Mouse (Mus musculus) hindbrain, embryonic 15.5 days (tissue): ENCODE measurements around the gene Ypel5. TPM values are rescaled to one million over a fixed set of nuclear protein-coding genes. Genes with fewer than 3 reads are reported as not detected.

ENCODE experiments used
- ATAC-seq: fragments of 200-750 bp; cut with Nextera tagmentation; 2 replicates; pipeline ENCODE4 v1.8.0; 2017; ENCODE audit warnings: low read depth, moderate number of reproducible peaks, moderate TSS enrichment; ENCODE audit not compliant: low FRiP score
- H3K27ac ChIP-seq: fragments of 300-500 bp; sonication (generic); replicated peaks from 2 replicates; pipeline ENCODE4 v1.5.1; 2015; ENCODE audit warnings: mild to moderate bottlenecking, inconsistent platforms
- H3K27me3 ChIP-seq: fragments of 300-500 bp; sonication (generic); 2 replicates; pipeline ENCODE4 v1.6.1; 2015; ENCODE audit warnings: control low read depth, inconsistent platforms
- H3K36me3 ChIP-seq: fragments of 300-500 bp; sonication (generic); 2 replicates; pipeline ENCODE4 v1.6.1; 2015; ENCODE audit warnings: control low read depth, inconsistent platforms
- H3K4me1 ChIP-seq: fragments of 300-500 bp; sonication (generic); replicated peaks from 2 replicates; pipeline ENCODE4 v1.6.1; 2015; ENCODE audit warnings: control low read depth, inconsistent platforms
- H3K4me2 ChIP-seq: fragments of 300-500 bp; sonication (generic); 2 replicates; pipeline ENCODE4 v1.6.1; 2015; ENCODE audit warnings: moderate library complexity, mild to moderate bottlenecking, inconsistent platforms
- H3K4me3 ChIP-seq: fragments of 300-500 bp; sonication (generic); 2 replicates; pipeline ENCODE4 v1.5.1; 2015; ENCODE audit warnings: mild to moderate bottlenecking, inconsistent platforms
- H3K9ac ChIP-seq: fragments of 300-500 bp; sonication (generic); 2 replicates; pipeline ENCODE4 v1.6.1; 2015; ENCODE audit warnings: inconsistent platforms
- H3K9me3 ChIP-seq: fragments of 300-500 bp; sonication (generic); 2 replicates; pipeline ENCODE4 v1.6.1; 2016; ENCODE audit warnings: control low read depth, inconsistent platforms
- WGBS: fragments of 180-500 bp; shearing (Covaris S2); methylation state at CpG from one replicate; pipeline ENCODE4 v1.1.7; 2015; 5-methylcytosine and 5-hydroxymethylcytosine counted together
- polyA plus RNA-seq: library from polyadenylated mRNA; unstranded; fragments of >200 nt; fragmentation: Nextera tagmentation; extraction: Ambion mirVana; gene quantifications from 2 replicates; pipeline ENCODE4 v1.2.1, GENCODE M21; 2015

Gene Ypel5
- polyA plus RNA-seq, 1 experiment from 2014 or later, result 98.3 TPM

DNA sequence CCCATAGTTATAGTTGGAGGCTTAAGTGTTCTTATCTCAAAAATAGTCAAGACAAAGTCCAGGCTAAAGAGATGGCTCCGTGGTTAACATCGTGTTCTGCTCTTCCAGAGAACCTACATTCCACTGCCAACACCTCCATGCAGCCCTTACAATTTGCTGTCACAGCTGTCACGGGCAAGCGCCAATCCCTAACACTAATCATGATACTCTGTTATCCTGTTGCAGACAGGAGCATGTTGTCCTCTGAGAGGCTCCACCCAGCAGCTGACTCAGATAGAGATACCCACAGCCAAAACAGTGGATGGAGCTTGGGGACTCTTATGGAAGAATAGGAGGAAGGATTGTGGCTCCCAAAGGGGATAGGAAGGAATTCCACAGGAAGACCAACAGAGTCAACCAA is 15.8 kb upstream of the Ypel5 start:
- Histone ChIP-seq H3K36me3 (no peaks in the 10 kb centered on the region), H3K27ac (no peak overlapping the region), H3K9ac (no peak overlapping the region), H3K27me3 (no peaks in the 10 kb centered on the region), H3K4me3 (no peak overlapping the region), H3K4me1 (no peaks in the 10 kb centered on the region), H3K4me2 (no peak overlapping the region), H3K9me3 (no peaks in the 10 kb centered on the region)
- ATAC-seq, result no peak
- 65% methylated on average over 4 of the region's 4 CpGs for WGBS

DNA sequence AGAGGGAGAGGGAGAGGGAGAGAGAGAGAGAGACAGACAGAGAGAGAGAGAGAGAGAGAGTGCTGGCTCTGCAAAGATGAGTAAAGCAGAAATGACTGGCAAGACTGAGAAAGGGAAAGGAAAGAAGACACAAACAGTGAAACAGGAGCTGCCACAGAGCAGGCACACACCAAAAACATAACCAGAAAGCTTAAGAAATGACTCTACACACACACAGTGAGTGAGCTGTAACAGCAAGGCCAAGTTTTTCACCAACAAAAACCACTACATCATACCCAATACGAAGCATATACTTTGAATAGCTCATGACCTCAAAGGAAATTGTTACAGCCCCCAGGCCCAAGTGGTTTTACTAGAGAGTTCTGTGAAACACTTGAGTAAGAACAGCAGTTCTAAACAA is 14.3 kb upstream of the Ypel5 start:
- H3K4me3 ChIP-seq, result no peak overlapping the region
- H3K27ac ChIP-seq, result no peak overlapping the region
- H3K4me2 ChIP-seq, result no peak overlapping the region
- H3K9ac ChIP-seq, result no peak overlapping the region
- no peaks in the 10 kb centered on the region for H3K4me1 ChIP-seq
- 72% methylated on average over 1 of the region's 1 CpGs for WGBS
- no peaks in the 10 kb centered on the region for H3K36me3 ChIP-seq
- ATAC-seq, result no peak
- no peaks in the 10 kb centered on the region for H3K27me3 ChIP-seq
- no peaks in the 10 kb centered on the region for H3K9me3 ChIP-seq

DNA sequence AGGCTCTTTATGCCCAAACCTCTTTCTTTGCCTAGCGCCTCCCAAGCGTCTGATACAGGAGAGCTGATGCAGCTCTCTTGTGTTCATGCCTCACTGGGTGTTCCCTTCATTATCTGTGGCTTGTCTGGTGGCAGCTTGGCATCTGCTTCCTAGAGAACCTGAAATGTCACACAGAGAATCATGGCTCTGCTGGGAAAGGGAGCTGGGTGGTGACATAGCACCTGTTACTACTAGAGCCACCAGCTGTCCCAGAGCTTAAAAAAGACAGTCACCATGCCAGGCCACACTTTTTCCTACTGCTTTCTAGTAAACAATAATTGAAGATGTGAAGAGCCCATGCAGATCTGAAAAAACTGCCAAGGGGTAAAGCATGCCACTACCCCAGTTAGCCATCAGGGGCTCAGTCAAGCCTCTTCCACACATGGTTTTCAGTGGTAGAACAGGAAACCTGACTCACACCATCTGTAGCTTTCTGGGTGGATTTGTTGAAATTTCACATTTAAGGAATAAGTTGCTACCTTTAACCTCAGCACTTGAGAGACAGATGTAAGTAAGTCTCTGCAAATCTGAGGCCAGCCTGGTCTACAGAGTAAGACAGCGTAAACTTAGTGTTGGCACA is 9.2 kb upstream of the Ypel5 start:
- Histone ChIP-seq H3K36me3 (no peaks in the 10 kb centered on the region), H3K27me3 (no peaks in the 10 kb centered on the region), H3K4me1 (no peaks in the 10 kb centered on the region), H3K9ac (no peak overlapping the region), H3K4me2 (no peak overlapping the region), H3K9me3 (no peaks in the 10 kb centered on the region), H3K27ac (no peak overlapping the region), H3K4me3 (no peak overlapping the region)
- no peak for ATAC-seq
- 88% methylated on average over 3 of the region's 3 CpGs for WGBS

DNA sequence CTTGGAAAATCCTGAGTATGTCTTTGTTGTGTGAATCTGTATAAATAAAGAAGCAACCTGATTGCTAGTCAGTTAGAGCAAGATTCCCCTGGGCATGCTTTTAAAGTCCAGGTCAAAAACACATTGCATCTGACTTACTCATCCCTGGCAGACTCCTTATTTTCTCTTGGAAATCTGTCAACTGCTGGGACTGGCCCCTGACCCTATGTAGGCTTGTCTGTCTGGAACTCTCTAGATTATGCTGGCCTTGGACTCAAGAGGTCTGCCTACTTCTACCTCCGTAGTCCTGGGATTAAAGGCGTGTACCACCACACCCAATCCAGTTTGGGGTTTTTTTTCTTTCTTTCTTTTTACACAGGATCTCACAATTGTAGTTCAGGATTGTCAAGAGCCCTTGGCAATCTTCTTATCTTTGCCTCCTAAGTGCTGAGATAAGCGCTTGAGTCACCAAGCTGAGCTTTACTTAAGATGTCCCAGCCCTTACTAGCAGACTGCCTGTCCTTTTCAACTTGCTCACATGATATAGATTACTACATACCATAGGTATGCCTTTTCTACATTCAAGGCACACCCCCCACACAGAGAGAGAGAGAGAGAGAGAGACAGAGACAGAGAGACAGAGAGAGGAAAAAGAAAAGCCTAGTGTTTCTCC is 8.1 kb upstream of the Ypel5 start:
- H3K27ac ChIP-seq, result no peak overlapping the region
- H3K4me1 ChIP-seq, result no peaks in the 10 kb centered on the region
- H3K9me3 ChIP-seq, result no peaks in the 10 kb centered on the region
- no peak for ATAC-seq
- 87% methylated on average over 3 of the region's 3 CpGs for WGBS
- H3K36me3 ChIP-seq, result no peaks in the 10 kb centered on the region
- no peak overlapping the region for H3K9ac ChIP-seq
- no peak overlapping the region for H3K4me3 ChIP-seq
- no peaks in the 10 kb centered on the region for H3K27me3 ChIP-seq
- H3K4me2 ChIP-seq, result no peak overlapping the region

DNA sequence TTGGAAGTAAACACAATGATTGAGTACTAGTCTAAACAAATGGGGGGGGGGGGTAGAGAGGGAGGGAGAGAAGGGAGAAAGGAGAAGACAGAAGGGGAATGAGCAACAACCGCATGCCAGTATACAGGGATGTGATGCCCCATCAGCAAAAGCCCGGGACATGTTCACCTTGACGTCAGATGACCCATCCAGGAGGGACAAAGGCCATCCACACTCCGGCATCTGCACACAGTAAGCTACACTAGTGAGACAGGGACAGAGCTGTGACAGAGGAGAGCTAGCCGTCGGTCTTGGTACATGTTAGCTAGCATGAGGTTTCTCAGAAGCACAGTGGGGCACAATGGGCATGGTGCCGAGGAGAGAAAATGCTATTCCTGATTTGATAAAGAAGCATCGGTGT is 7.6 kb upstream of the Ypel5 start:
- Histone ChIP-seq H3K27me3 (no peaks in the 10 kb centered on the region), H3K27ac (no peak overlapping the region), H3K4me3 (no peak overlapping the region), H3K36me3 (no peaks in the 10 kb centered on the region), H3K4me2 (no peak overlapping the region), H3K9ac (no peak overlapping the region), H3K4me1 (no peaks in the 10 kb centered on the region), H3K9me3 (no peaks in the 10 kb centered on the region)
- 83% methylated on average over 8 of the region's 8 CpGs for whole genome bisulfite sequencing
- ATAC-seq, result no peak

DNA sequence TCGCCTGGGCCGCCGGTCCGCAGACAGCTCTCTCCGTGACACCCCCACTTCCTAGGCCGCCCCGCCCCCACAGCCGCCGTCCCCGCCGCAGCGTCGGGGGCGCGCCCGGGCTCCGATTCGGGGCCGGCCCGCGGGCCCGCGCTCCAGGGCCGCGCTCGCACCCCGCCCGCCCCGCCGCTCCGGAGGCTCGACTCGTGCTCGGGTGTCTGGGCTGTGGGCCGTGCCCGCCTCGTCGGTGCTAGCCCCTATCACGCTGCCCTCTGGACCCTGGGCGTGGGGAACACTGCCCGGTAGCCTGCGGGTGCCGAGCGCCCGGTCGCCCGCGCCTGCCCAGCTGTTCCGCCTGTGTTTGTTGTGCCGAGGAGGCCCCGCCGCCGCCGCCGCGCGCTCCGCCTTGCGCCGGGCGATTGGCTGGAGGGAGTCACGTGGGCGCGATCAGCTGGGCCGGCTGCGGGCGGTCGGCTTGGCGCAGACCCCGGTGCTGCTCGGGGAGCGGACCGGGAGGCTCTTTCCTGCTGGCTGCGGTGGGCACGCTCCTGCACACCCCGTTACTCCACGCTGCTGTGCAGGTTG is 973 bp downstream of the Ypel5 start:
- WGBS, result under 1% methylated on average over 60 of the region's 77 CpGs
- H3K27me3 ChIP-seq, result no peaks in the 10 kb centered on the region
- peak overlapping the region; percentile 59 for H3K4me2 ChIP-seq
- peaks cover 18% of the 10 kb centered on the region for H3K4me1 ChIP-seq
- H3K9me3 ChIP-seq, result no peaks in the 10 kb centered on the region
- peak overlapping the region; percentile 99 for H3K27ac ChIP-seq
- H3K9ac ChIP-seq, result peak overlapping the region; percentile 94
- peak overlapping the region; percentile 78 for H3K4me3 ChIP-seq
- ATAC-seq, result peak; percentile 63
- H3K36me3 ChIP-seq, result no peaks in the 10 kb centered on the region

DNA sequence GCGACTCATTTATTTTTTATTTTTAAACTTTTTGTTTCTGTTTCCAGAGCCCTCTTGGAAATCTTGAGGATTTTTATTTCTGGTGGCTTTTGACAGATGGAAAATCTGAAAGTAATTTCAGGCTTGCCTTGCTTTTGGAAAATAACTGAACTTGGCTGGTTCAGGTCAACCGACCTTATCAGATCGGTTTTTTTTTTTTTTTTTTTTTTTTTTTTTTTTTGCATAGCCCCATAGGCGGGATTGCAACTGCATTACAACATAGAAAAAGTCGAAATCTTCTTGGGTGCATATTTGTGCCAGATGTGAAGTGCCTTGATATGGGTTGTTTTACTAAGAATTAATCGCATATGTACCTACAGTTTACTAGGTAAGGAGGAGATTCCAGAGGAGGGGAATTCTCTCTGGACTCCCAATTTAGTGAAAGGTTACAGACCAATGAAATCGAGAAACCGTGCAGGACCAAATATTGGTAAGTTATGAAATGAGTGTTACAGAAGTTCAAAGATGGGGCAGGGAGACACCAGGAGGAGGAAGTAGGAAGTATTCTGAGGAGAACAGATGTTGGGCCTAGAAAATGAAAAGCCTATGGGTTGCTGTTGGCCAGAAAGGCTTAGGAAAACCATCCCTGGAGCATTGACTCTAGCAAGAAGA is 1.7 kb downstream of the Ypel5 start:
- Histone ChIP-seq H3K27ac (peak overlapping the region; percentile 99), H3K9me3 (no peaks in the 10 kb centered on the region), H3K4me2 (peak overlapping the region; percentile 59), H3K27me3 (no peaks in the 10 kb centered on the region), H3K9ac (peak overlapping the region; percentile 94), H3K4me1 (peaks cover 18% of the 10 kb centered on the region), H3K36me3 (no peaks in the 10 kb centered on the region), H3K4me3 (peak overlapping the region; percentile 78)
- WGBS, result 23% methylated on average over 8 of the region's 8 CpGs
- ATAC-seq, result no peak

DNA sequence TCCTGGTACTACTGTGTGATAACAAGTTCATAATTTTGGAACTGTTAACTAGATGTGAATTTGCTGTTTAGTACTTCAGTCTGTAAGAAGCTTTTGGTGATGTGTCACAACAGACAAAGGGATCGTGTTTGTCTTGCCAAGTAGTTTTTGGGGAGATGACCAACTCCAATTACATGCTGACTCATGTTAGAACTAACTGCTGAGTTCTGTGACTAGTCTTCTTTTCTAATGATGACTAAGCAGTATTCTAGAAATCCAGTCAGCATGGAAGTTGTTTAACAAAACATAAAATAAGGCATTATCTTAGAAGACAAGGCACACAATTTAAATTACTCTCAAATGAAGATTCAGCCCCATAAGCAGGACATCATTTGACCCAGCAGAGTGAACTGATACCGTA is 2.7 kb downstream of the Ypel5 start:
- peaks cover 18% of the 10 kb centered on the region for H3K4me1 ChIP-seq
- H3K9me3 ChIP-seq, result no peaks in the 10 kb centered on the region
- H3K36me3 ChIP-seq, result no peaks in the 10 kb centered on the region
- ATAC-seq, result no peak
- WGBS, result 78% methylated on average over 2 of the region's 2 CpGs
- H3K27ac ChIP-seq, result no peak overlapping the region
- no peaks in the 10 kb centered on the region for H3K27me3 ChIP-seq
- no peak overlapping the region for H3K4me3 ChIP-seq
- no peak overlapping the region for H3K9ac ChIP-seq
- no peak overlapping the region for H3K4me2 ChIP-seq

DNA sequence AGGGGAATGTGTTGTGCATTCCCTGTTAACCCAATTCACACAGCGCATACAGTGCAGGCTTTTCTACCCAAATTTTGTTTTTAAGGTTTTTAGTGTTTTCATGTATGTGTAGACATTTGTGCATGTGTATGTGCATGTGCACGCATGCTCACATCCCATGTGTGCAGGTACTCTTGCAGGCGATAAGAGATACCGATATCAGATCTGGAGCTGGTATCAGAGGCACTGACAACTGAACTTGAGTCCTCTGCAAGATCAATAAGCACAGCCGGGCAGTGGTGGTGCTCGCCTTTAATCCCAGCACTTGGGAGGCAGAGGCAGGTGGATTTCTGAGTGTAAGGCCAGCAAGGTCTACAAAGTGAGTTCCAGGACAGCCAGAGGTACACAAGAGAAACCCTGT is 8.1 kb downstream of the Ypel5 start:
- WGBS, result 95% methylated on average over 6 of the region's 6 CpGs
- no peaks in the 10 kb centered on the region for H3K4me1 ChIP-seq
- H3K27me3 ChIP-seq, result no peaks in the 10 kb centered on the region
- H3K4me3 ChIP-seq, result no peak overlapping the region
- H3K9ac ChIP-seq, result no peak overlapping the region
- no peak for ATAC-seq
- H3K4me2 ChIP-seq, result no peak overlapping the region
- no peak overlapping the region for H3K27ac ChIP-seq
- no peaks in the 10 kb centered on the region for H3K9me3 ChIP-seq
- 0 out of 2 replicates have a peak, but pooled peaks cover 9% of the 10 kb centered on the region for H3K36me3 ChIP-seq

DNA sequence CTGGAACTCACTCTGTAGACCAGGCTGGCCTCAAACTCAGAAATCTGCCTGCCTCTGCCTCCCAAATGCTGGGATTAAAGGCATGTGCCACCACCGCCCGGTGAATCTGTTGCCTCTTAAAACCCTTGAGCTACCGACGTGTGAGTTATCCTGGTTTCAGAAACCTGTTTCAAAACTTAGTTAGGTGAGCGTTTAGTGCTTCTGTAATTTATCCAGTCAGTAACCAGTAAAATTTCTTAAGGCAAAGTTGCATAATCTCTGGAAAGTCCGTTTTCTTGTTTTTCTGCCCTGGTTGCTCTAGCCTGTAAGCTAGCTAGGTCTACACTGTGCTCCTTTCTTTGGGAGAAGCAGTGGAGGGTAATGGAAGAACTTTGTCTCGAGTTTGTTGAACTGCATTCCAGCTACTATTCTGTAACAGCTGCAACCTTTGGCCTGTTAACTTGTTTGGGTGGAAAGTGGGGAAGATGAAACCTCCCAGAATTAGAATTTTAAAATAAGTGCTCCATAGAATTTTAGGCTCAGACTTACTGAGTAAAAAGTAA is 8.8 kb downstream of the Ypel5 start:
- no peak overlapping the region for H3K4me3 ChIP-seq
- no peaks in the 10 kb centered on the region for H3K9me3 ChIP-seq
- no peak overlapping the region for H3K4me2 ChIP-seq
- H3K27ac ChIP-seq, result no peak overlapping the region
- no peak overlapping the region for H3K9ac ChIP-seq
- ATAC-seq, result no peak
- H3K36me3 ChIP-seq, result 0 out of 2 replicates have a peak, but pooled peaks cover 9% of the 10 kb centered on the region
- H3K27me3 ChIP-seq, result no peaks in the 10 kb centered on the region
- no peaks in the 10 kb centered on the region for H3K4me1 ChIP-seq
- 92% methylated on average over 7 of the region's 7 CpGs for WGBS

DNA sequence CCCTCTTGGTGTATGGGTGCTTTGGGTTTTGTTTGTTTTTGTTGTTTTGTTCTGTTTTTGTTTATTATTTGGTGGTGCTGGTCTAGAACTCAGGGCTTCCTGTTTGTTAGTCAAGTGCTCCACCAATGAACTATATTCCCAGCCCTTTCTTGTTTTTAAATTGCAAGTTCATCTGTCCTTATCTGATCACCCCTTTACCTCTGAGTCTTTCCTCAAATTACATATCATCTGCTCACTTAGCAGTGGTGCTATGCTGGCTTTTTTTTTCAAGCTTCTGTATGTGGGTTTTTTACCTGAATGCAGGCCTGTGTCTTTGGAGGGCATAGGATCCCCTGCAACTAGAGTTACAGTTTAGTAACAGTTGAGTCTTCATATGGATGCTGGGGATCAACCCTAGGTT is 9.3 kb downstream of the Ypel5 start:
- Histone ChIP-seq H3K27me3 (no peaks in the 10 kb centered on the region), H3K27ac (no peak overlapping the region), H3K4me1 (no peaks in the 10 kb centered on the region), H3K4me2 (no peak overlapping the region), H3K9ac (no peak overlapping the region), H3K9me3 (no peaks in the 10 kb centered on the region), H3K4me3 (no peak overlapping the region), H3K36me3 (peaks cover 12% of the 10 kb centered on the region; the same call in 1 of the 2 replicates)
- ATAC-seq, result no peak

DNA sequence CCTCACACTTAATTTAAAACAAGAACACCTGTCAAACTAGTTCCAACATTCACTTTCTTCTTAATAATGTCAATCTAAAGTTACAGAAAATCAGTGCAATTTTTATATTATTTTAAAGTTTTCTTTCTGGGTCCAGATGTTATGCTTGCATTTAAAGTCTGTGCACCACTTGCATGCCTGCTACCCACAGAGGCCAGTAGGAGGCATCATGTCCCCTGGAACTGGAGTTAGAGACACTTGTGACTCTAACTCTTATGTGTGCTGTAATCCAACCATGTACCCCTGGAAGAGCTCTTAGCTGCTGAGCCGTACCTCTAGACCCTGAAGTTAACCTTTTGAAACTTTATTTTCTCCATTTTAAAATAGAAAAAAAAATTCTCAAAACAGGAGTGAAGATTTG is 19.0 kb downstream of the Ypel5 start:
- no peaks in the 10 kb centered on the region for H3K9me3 ChIP-seq
- H3K27ac ChIP-seq, result no peak overlapping the region
- no peaks in the 10 kb centered on the region for H3K4me1 ChIP-seq
- no peak overlapping the region for H3K4me3 ChIP-seq
- whole genome bisulfite sequencing, result 83% methylated on average over 1 of the region's 1 CpGs
- ATAC-seq, result no peak
- no peaks in the 10 kb centered on the region for H3K27me3 ChIP-seq
- H3K4me2 ChIP-seq, result no peak overlapping the region
- no peak overlapping the region for H3K9ac ChIP-seq
- H3K36me3 ChIP-seq, result peaks cover 15% of the 10 kb centered on the region; the same call in 1 of the 2 replicates
